Mouse (Mus musculus) heart, postnatal 0 days (tissue): ENCODE data around the gene Myo3b.

ENCODE experiments used
- CTCF ChIP-seq: IDR thresholded peaks from 2 replicates; pipeline ENCODE4 v1.5.1; 2016; ENCODE audit warnings: antibody characterized with exemption, control low read depth, low read depth
- EP300 ChIP-seq: IDR thresholded peaks from 2 replicates; pipeline ENCODE4 v1.6.1; 2016; ENCODE audit warnings: antibody characterized with exemption, low read depth

DNA sequence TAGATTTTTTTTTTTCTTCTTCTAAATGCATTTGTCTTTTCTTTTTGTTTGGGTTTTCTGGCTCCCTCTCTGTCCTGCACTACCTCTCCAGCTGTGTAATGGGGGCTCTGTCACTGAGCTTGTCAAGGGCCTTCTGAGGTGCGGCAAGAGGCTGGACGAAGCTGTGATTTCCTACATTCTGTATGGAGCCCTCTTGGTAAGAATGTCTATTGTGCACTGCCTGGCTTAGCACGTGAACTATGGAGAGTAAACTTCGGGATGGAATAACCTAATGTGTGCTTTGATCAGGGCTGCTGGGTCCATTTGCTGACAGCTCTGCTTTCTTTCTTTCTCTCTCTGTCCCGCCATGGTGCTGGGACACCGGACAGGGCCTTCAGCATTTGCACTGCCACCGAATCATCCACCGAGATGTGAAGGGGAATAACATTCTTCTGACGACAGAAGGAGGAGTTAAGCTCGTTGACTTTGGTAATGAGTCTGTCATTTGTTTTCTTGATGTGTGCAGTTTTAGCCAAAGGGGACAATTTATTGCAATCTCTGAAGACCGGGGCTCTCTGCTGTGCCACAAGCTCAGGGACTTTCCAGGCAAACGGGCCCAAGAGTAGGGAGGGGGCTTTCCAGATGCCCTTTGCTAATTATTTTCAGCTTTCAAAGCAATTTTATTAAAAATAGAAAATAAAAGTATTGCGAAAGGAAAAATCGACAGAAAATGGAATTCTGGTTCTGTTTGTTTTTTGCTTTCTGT is 66.5 kb downstream of the Myo3b start:
- TF ChIP-seq CTCF (no peak), EP300 (no peak)
